Mouse (Mus musculus) kidney, adult 18-20 months (tissue): ENCODE measurements at regions not wholly inside any gene's neighbourhood (a gene's known extent, or its start where the extent isn't known, plus 50 kb on each side); places are given as distances from the start of the nearest gene placed in this dataset.

ENCODE experiments used
- DNase-seq: peaks from one replicate; pipeline ENCODE4 v3.0.0; 2021

- DNase-seq, result no peak
These were observed 135.9 kb upstream of the Cr2 start for GRCm38 (mm10) chr1:195312426-195312825.

- DNase-seq, result no peak
These were observed 108.6 kb upstream of the Cr2 start for GRCm38 (mm10) chr1:195285076-195285475.

DNA sequence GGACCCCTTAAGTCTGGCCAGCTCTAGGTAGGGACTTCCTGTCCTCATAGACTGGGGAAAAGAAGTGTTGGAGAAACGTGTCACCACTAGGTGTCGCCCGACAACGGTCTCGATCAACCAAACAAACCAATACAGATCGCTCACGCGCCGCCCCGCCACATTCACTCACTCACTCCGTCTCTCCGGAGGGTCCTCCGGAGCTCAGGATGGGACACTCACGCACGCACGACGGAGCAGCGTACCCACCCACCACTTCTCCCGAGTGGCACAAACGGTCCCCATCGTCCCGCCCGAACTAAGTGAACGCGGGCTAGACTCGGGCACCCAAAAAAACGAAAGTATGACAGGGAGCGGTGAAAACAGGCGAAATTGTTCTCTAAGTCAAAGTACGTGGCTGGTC is 65.0 kb upstream of the Cr2 start:
- DNase-seq, result peak; percentile 95

- DNase-seq, result peak; percentile 55
These were observed 56.1 kb upstream of the Cr2 start for GRCm38 (mm10) chr1:195232658-195233057.

DNA sequence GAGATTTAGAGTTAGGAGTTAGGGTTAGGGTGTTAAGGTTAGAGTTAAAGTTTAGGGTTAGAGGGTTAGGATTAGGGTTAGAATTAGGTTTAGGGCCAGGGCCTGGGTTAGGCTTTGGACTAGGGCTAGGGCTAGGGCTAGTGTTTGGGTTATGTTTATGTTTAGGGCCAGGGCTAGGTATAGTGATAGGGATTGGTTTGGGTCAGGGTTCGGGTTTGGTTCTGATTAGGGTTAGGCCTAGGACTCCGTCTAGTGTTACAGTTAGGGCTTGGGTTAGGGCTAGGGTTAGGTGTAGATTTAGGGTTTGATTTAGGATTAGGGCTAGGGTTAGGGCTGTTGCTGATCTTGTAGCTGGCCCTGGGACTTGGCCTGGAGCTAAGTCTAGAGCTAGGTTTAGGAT is 50.5 kb upstream of the Cr2 start:
- DNase-seq, result no peak
